Mouse (Mus musculus): ENCODE results near the gene Mob3a.

DNA sequence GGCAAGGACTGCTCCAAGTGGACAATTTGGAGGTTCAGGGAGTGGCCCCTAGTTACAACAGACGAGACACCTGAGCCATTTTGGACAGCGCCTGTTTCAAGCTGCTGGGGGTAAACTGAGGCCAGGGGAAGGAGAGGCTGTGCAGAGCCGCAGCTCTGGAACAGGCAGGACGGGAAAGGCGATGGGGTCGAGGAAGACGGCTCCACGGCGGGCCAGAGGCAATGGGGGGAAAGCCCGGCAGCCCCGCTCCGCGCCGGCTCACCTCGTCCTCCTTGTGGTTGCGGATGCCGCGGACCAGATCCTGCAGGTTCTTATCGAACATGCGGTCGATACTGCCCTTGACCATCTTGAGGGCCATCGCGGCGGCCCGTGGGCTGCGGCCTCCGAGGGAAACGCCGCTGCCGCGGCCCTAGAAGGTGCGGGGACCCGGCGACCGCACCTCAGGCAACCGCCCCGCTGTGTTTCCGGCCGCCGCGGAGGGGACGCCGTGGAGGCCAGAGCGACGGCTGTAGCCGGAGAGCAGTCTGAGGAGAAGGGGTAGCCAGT is 39.9 kb upstream of the Mob3a start:
- TF ChIP-seq CTCF (IDR thresholded peaks at IDR 0.05; ENCODE audit: low read depth, low read length) (no peak), POLR2A (IDR thresholded peaks at IDR 0.05; ENCODE audit: extremely low read depth, insufficient read depth, low read length) (no peak)
